Mouse (Mus musculus) E14TG2a.4 (cell line): ENCODE measurements at regions not wholly inside any gene's neighbourhood (a gene's known extent, or its start where the extent isn't known, plus 50 kb on each side); places are given as distances from the start of the nearest gene placed in this dataset.

Experiments
- CTCF ChIP-seq: conservative IDR thresholded peaks from 2 replicates; pipeline ENCODE4 v1.5.1; 2014; ENCODE audit warnings: low read length
- NANOG ChIP-seq: IDR thresholded peaks from 2 replicates; pipeline ENCODE4 v1.6.1; 2014; ENCODE audit warnings: borderline replicate concordance, low read length, mixed read lengths
- POU5F1 ChIP-seq: IDR thresholded peaks from 2 replicates; pipeline ENCODE4 v1.6.1; 2014; ENCODE audit warnings: low read length, borderline replicate concordance

GRCm38 (mm10) chr3:6182533-6182932 is 431.9 kb downstream of the Gm8797 start:
- no peak for TF ChIP-seq CTCF
- no peak for TF ChIP-seq NANOG
- TF ChIP-seq POU5F1, result no peak
